Mouse (Mus musculus) embryo, embryonic 10.5 days (tissue): ENCODE results near the gene Treh.

Source experiments
- DNase-seq: peaks from one replicate; pipeline ENCODE4 v3.0.0-alpha.2; 2015; ENCODE audit warnings: low spot score

Gene Treh

DNA sequence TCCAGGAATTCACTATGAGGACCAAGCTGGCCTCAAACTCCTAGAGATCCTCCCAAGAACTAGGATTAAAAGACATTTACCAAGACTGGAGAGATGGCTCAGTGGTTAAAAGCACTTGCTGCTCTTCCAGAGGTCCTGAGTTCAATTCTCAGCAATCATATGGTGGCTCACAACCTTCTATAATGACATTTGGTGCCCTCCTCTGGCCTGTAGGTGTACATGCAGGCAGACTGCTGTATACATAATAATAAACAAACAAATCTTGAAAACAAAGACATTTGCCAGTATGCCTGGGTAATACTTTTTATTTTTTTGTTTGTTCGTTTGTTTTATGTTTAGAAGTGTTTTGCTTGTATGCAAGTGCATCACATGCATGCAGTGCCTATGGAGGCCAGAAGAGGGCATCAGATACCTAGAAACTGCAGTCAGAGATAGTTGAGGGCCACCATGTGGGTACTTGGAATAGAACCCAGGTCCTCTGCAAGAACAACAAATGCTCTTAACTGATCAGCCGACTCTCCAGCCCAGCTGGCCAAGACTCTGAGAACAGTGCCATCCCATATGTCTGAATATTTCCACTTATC is 5.3 kb downstream of the Treh start:
- no peak for DNase-seq

DNA sequence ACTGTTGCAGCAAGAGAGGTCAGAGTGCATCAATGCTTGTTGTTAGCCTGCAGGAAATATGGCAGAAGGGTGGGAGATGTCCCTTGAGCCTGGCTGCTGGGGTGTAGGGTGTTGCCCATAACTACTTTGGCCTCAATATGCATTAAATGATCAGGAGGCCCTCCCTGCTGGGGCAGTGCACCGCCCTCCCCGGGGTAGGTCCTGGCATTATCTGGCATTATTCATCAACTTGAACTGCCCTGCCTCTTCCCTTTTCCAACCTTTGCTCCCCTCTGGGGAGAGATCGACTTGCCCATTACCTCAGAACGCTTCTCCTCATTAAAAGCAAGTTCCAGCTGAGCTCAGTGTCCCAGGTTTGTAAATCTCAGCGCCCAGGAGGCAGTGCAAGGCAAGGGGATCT is 6.5 kb downstream of the Treh start:
- DNase-seq, result no peak

DNA sequence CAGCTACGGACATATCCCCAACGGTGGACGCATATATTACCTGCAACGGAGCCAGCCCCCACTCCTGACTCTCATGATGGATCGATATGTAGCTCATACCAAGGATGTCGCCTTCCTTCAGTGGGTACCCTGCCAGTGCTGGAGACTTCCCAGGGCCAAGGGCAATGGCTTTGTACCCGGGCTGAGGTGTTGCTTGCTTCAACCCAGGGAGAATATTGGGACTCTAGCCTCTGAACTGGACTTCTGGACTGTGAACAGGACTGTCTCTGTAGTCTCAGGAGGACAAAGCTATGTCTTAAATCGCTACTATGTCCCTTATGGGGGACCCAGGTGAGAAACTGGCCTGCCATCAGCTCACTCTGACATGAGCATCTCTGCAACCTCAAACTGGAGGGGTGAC is 10.0 kb downstream of the Treh start:
- no peak for DNase-seq

DNA sequence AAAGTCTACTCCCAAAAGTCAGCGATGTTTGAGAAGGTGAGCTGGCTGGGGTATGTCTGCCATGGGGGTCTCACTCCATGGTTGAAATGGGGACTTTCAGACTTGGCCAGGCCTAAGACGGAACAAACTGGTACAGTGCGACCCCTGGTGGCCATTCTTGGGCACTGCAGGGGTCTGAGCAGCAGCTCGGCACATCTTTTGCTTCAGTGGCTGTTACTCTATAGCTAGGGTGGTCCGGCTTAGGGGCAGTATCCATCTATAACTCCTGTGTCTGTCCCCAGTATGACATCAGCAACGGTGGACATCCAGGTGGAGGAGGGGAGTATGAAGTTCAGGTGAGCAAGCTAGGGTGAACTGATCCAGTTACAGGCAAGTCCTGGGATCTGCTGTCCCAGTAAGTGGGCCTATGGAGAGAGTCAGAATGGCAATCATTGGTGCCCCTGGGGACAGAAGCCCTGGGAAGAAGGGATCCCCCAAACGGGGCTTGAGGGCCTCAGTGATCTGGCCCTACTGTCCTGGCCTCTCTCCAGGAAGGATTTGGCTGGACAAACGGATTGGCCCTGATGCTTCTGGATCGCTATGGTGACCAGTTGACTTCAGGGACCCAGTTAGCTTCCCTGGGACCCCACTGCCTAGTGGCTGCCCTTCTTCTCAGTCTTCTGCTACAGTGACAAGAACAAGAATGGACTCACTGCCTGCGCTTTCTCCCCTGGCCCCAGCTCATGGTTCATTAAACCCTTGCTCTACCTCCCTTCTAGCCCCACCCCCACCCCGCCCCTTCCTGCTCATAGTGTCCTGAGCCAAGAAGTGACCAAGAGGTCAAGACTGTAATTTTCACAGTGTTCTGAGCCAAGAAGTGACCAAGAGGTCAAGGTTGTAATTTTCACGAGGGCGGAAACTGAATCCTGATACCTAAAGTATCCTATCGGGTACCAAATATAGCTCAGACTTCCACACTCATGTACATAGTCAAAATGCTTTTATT is 12.6 kb downstream of the Treh start:
- peak; percentile 87 for DNase-seq

DNA sequence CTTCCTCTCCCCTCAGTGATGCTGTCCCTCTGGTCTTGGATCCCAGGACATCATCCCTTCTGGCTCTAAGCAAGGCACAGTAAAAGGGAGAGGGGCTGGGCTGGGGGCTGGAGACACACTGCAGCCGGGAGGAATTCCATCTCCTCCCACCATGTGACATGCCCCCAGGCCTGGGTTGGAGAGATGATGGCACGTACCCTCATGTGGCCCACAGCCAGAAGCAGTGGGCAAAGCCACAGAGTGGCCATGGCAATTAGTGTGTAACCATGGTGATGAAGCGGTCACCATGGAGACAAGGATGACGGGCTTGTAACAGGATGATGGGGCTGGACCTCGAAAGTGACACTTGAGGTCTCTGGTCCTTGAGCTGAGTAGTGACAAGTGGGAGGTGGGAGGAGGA is 13.6 kb downstream of the Treh start:
- DNase-seq, result peak; percentile 52

DNA sequence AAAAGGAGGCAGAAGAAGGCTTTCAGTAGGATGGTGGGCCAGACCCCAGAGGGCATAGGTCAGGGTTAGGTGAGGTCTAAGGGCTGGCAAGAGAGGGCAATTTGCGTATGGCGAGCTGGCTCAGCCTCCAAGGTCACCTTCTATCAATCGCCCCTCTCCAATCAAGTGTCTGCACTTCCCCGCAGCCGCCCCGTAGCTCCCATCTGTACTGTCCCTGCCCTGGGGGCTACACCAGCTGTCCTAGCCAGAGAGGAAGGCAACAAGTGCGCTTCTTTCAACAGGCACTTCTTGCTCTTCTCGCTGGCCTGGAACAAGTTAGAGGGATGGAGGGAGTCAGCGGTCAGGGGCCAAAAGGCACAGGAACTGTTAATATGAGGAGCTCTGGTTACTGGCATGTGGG is 15.0 kb downstream of the Treh start:
- no peak for DNase-seq

DNA sequence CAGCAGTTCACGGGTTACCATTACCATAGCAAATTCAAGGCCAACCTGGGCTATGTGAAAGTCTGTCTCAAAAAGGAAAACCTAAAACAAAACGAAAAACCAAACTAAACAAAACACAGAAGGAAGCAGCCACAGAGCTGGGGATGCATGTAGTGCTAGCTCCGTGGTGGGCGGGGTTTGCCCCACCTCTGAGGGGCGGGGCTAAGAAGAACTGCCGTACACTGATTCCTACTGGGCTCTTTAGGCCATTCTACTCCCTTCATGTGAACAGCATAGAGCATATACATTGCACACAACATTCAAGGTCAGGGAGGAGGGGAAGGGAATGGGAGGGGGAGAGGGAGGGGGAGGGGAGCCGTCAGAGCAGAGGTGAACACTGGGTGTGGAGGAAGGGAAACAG is 17.6 kb downstream of the Treh start:
- DNase-seq, result no peak

DNA sequence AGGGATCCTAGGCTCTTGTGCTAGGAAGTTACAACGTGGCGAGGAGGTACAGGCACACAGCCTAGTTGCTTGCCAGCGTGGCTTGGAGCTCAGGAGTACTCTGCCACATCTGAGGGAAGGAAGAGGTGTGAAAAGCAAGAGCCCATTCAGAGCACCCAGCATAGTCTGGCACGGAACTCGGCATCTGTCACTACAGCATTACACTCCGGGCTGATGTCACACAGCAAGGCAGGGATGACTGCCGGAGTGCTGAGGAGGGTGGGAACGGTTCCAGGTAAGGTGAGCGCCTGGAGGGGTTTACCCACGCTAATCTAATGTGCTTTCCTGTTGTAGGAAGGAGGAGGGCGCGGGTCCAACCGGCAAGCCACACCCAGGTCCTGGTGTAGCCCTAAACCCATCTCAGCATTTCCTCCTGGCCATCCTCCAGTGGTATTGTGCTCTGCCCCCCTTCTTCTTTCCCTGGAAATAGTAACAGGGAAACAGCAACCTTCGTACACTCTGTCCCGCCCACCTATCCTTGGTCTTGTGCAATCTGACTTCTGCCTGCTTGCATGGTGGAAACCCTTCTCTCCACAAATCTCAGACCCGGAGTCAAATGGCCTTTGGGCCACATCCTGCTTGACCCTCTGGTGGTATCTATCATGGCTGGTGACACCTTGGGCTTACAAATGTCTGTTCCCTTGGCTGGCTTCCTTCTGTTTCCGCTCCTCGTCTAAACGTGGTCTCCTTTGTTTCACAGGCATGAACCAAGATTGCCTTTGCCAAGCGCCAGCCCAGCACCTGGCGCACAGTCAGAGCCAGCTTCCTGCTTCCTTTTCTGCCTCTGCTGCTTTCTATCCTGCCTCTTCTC is 18.9 kb downstream of the Treh start:
- no peak for DNase-seq

DNA sequence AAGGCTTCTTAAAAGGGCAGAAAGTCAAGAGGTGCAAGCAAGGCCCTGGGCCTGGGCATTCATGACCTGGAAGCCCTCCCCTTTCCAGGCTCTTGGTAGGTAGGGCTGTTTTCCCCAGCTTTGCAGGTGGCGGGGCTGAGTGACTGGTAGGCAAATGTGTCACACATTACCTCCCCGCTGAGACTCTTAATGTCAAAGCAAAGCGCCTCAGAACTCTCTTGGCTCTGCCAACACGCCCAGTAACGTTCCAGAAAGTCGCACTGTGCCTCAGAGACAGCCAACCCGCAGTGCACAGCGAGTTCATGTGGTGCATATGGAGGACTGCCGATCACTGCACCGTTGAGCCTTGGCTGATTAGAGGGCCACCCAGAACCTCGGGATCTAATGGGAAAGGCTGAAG is 20.0 kb downstream of the Treh start:
- no peak for DNase-seq

DNA sequence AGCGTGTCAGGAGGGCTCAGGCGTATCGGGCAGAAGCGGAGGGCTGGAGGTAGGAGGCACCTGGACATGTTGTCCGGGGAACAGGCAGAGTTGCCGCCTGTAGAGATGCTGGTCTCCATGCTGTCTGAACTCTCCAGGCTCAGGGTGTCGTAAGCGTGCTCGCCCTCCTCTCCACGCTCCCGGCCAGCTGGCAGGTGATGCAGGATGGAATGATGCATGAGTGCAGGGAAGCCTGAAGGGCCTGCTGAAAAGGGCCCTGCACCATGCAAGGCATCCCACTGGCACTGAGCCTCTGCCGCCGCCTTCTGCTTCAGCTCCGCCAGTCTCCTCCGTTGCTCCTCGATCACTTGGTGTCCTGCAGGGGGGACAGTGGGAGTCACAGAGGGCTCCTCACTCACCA is 24.8 kb downstream of the Treh start:
- no peak for DNase-seq

DNA sequence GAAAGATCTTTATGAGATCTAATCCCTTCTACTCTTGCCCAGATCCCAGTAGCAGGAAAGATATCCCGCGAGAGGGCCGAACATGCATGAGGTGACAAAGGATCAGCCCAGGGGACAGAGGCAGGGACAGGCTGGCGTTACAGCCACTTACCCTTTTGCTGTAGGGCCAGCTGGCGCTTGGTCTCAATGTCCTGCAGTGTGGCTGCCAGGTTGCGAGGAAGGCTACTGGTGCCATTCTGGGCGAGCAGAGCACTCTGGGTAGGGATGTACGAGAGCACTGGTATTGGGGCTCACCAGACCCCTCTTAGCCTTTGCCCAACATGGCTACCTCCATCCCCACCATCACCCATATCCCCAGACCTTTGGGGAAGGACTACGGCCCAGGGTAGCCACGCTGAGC is 26.2 kb downstream of the Treh start:
- no peak for DNase-seq

DNA sequence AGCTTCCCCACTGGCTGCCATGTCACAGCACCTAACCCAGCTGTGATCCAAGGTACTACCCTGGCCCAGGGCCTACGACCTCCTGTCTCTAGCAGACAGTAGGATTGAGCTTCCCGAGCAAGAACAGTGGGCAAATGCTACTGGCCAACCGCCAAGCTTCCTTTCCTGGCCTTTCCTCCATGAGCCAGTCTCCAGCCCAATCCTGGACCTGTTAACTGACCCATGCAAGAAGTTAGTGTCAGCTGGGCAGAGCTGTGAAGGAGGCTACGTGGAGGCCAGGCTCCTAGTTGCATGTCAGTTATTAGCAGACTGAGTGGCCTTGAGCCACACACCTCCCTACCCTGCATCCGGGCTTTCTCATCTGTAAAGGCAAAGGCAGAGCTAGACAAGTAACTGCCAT is 26.7 kb downstream of the Treh start:
- no peak for DNase-seq

DNA sequence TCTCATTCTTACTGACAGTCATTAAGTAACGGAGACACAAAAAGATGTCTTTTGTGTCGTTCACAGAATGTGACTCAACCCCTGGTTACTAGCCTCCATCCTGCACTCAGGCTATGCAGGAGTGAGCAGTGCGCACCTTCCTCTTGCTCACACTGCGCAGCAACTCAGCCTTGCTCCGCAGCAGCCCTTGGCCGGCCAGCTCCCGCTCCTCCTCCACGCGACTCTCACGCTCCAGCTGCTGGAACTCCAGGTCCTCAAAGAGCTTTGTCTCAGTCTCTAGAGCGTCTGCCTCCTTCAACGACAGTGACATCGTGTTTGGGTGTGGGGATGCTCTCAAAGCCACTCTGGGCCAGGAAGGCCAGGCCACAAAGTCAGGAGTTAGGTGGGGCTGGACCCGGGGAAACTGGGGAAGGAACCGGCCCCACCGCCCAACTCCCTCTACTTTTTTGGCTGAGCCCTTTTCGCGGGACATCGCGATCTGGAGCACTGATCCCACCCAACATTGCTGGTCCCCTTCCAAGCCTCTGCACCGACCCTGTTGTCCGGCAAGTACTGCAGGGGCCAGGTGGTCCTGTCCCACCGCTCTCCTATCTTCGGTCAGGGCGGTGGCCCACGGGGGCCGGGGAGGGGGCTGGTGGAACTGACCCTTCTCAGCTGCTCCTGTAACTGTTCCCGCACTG is 34.9 kb downstream of the Treh start:
- no peak for DNase-seq

DNA sequence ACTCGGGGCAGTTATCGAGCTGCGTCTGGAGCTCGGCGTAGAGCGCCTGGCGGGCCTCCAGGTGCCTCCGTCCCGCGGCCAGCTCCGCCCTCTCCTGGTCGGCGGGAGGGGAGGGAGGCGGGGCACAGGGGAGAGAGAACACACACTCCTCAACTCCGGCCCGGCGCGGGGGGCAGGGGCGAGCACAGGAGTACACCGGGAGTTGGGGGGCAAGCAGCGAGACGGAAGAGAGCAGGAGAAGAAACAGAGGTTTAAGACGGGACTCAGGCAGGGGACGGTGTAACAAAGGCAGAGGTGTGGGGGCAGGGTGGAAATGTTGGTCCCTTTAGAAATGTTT is 35.4 kb downstream of the Treh start:
- peak; percentile 70 for DNase-seq

DNA sequence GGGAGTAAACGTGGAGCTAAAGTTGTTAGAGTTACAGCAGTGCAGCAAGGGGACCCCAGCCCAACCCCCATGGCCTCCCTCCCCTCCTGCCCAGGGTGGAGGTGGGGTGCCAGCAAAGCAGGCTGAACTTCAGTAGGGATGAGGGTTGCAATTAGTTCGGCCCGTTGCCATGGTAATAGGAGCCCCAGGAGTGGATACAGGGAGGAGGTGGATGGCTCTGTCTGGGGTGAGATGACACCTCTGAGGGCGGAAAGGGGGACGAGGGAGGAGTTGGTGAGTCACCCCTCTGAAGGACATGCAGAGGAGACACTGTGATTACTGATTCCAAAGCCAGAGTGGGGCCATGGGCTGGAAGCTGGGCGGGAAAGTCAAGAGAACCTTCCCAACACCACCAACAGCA is 35.9 kb downstream of the Treh start:
- peak; percentile 24 for DNase-seq

DNA sequence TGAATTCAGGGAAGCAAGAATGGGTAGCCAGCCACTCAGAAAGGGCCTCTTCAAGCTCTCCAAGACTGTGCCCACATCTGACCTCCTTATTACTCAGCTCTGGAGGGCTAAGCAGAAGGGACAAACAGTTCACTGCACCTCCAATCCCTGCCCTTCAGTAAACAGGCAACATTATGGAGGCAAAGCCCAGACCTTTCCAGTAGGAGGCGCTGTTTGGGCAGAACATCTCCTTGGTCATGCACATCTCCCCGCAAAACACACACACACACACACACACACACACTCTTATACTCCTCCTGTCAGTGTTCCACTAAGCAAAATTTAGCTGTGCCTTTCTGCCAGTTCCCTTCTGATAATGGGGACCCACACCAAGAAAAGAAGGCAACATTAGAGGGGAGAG is 36.6 kb downstream of the Treh start:
- peak; percentile 68 for DNase-seq

DNA sequence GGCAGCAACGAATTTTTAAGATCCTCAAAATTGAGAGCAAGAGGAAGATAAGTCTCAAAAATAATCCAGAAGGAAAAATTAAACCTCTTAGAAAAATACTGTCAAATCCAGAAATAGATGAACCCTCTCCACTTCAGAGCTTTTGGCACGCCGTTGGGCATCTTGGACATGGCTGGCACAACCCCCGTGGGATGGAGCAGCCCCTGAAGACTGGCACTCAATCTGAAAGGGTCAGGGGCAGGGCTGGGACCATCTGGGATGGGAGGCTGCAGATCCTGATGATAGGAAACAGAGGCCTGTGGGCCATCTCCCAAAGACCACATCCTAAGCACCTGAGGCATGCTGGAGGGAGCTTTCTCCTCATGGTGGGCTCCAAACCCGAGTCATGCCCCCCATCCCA is 37.2 kb downstream of the Treh start:
- no peak for DNase-seq

DNA sequence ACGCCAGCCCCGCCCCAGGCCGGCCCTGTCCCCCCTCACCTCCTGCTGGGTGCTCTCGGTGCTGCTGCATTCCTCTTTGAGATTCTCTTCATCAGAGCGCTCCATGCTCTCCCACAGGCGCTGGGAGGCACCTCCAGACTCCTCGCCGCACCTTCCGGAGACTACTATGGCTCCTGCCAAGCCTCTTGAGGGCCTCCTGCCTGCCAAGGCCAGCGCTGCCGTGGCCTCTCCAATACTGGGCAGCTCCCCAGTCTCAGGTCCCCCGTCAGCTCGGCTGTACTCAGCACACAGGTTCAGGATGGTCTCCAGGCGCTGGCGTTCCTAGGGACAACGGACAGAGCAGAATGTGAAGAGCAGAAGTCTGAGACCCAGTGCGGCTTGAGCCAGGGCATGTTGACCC is 38.6 kb downstream of the Treh start:
- DNase-seq, result no peak

DNA sequence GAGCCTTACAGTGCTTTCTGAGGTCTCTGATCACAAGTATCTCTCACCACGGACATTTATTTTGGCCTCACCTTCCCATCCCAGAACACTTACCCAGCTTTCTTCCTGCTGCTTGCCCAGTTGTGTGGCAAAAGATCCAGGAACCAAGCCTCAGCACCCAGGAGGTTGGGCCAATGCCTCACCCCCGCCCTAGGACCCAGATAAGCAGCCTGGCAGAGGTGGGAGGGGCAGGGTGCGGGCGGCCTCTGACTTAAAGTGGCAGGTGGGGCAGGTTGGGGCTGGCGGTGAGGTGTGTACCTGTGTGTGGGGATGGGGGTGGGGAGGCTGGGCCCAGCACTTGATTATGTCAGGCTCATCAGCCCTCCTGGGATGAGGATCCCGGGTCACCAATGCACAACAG is 40.0 kb downstream of the Treh start:
- DNase-seq, result no peak

DNA sequence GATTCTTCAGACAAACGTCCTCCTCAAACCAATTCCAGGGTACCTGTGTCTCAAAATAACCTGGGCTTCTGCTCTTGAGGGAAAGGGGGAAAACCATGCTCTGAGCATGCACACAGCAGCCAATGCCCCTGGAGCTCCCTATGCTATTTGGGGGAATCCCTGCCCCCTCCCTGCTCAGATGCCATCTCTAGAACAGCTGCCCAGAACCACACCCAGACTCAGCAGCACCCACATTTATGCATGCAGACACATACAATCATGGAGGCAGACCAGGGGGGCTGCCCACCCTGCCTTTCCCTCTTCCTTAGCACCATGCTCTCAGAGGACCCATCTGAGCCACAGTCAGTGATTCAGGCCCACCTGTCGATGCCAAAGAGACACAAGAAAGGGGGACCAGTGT is 40.5 kb downstream of the Treh start:
- DNase-seq, result no peak

DNA sequence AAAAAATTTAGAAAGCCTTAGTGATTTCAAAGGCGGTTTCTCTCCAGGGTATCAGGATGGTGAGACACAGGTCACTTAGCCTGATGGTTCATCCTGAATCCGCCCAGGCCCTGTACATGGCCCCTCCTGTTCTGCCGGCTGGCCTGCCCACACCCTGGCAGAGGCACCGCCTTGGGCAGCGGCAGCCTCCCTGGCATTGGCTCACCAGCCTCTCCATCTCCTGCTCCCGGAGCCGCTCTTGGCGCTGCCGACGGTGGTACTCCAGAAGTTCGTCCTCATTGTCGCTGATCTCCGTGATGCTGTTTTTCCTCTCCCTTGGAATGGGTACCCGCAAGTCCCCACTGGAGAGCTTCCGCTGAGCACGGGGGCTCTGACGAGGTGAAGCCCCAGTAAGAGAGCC is 42.1 kb downstream of the Treh start:
- no peak for DNase-seq

DNA sequence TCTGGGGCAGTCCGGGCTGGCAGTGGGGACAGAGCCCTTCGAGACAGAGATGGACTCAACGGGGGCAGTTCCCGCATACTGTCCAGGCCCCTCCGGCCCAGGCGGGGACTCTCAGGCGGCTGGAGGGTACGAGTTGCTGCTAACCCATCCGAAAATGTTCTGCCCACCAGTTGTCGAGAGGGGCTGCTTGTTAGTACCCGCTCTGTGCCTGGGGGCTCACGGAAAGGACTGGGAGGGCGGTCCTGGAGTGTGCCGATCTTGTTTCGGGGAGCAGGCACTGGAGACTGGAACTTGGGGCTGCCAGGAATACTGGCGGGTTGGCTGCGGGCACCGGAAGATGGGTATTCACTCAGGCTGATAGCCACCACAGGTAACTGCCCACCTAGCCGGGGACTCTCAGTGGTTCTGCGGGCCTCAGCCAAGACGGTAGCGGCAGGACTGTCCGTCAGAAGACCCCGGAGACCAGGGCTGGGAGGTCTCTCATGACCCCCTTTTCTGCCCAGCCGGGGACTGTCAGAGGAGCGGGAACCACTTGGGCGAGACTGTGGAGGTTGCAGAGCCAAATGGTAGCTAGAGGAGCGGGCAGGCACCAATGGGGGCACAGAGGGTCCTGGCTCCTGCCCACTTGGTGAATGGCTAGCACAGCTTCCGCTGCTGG is 42.8 kb downstream of the Treh start:
- DNase-seq, result no peak
